Mouse (Mus musculus): ENCODE measurements at regions not wholly inside any gene's neighbourhood (a gene's known extent, or its start where the extent isn't known, plus 50 kb on each side); places are given as distances from the start of the nearest gene placed in this dataset.

DNA sequence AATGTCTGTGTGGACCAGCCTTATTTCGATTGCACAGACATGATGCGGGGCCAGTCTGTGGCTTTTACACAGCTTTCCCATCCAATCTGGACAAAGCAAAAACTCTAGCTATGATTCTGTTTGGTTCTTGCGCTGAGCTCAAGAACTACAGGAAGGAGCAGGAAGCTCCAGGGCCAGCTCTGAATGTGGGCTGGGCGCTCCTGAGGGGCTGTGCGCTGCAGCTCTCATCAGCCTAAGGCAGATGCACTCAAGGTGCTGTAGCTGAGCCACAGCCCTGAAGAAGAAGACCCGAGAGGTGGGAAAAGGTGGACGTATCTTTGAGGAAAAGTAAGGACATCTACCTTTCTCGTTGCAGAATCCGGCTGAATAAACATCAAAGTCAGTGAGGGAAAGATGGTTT is 278.2 kb upstream of the Nrsn1 start:
- no peak for DNase-seq (ENCODE audit: extremely low spot score in 1 of 2, low spot score in 2 of 2)
- intact Hi-C loops (cut with DNase I): no loop called here

DNA sequence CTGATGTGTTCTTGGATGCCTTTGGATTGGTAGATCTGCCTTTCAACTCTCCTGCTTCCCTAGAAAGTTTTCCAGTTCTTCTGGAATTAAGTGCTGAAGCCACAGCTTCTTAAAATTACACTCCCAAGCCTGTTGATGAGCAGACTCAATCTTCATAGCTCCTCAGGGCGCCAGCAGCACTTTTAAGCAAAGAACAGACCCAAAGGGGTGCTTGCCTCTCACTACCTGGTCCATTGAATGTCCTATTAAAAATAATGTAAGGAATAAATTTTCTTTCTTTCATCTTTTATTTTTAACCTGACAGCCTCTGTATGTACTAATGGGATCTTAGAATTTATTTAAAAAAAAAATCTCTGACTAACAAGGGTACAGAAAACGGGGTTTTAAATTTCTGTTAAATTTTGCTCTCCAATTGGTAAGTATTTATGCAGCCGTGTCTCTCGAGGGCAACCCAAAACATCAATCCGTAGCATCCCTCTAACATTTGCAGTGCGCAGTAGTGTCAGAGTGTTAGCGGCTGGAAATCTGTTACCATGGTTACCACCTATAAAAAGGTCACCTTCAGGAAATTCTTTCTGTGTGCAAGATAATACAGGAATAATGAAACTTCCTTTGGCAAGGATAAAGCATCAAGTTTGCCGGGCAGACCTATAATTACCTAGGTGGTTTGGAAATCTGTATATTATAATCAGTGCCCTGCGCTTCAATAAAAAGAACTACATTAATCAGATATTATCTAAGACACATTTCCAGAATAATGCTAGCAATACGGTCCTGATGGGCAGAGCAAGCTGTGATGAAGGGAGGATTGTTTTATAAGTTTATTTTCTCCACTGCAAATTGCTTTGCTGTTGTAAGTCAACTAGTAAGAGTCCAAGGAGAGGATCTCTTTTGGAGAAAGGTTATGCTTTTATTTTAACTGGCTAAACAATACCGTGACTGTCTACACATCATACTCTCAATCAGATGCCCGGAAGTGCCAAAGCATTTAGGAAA is 277.1 kb upstream of the Nrsn1 start:
- intact Hi-C loops (cut with DNase I): no loop called here
- DNase-seq (ENCODE audit: extremely low spot score in 1 of 2, low spot score in 2 of 2): no peak

DNA sequence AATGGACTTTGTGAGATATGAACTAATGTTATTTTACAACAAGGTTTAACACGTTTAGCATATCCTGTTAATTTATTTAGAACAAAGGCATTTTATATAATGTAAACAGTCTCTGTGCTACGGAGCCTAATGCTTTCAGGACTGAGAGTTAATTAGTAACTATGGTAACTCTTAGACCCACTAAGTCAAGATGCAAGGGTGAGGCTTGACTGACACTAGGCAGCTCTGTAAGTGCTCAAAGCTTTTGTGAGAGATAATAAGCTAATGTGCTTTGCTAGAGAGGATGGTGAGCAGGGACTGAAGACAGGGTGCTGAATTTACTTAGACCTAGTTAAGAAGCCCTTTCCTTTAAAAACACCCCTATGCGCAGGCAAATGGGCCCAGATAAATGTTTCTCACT is 253.8 kb upstream of the Nrsn1 start:
- intact Hi-C loops (cut with DNase I): loop anchor here (1.0 kb wide), 1 partner anchor 41 kb away; no protein-coding TSS in a partner anchor
- DNase-seq (ENCODE audit: extremely low spot score in 1 of 2, low spot score in 2 of 2): no peak

DNA sequence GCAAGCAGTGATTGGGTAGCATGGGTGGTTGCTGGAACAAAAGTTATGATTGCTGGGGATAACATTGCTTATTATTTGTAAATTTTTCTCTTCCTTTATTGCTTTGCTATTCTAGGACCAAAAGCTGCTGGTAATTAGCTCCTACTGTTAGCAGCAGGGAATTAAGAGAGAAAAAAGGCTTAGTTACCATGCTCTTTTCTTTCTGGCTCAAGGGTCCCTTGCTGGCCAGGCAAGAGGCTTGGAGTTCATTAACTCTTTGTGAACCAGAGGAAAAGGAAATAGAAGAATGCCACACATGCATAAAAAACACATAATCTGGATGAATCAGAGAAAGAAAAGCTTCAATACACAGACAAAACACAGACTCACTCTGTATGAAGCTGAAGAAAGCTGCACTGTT is 237.1 kb upstream of the Nrsn1 start:
- intact Hi-C loops (cut with DNase I): no loop called here

DNA sequence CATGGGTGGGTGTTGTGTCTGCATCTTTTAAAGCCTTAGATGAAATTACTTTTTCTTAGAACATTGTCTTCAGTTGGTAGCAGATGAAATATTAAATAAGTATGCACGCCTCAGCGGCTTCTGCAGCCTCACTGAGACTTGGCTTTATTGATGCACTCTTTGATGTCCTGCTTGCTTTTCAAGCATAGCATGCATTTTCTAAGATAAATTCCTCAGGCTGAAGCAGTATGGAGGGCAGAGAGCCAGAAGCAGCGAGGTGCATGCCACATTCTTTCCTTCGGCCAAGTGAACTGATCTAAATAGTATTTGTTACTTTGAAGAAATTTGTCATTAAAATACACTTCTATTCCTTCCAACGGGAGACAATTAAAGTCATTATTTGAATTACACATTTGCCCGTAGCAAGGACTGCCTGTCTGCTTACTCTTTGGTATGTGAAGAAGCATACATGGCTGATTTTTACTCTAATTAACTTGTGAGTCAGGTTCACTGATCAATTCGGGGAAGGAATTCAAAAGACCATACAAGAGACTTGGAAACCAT is 224.3 kb upstream of the Nrsn1 start:
- intact Hi-C loops (cut with DNase I): no loop called here
- DNase-seq (ENCODE audit: extremely low spot score in 1 of 2, low spot score in 2 of 2): no peak

More for the DNA sequence above, 237.1 kb upstream of the Nrsn1 start:
- no peak for DNase-seq (ENCODE audit: extremely low spot score in 1 of 2, low spot score in 2 of 2)

DNA sequence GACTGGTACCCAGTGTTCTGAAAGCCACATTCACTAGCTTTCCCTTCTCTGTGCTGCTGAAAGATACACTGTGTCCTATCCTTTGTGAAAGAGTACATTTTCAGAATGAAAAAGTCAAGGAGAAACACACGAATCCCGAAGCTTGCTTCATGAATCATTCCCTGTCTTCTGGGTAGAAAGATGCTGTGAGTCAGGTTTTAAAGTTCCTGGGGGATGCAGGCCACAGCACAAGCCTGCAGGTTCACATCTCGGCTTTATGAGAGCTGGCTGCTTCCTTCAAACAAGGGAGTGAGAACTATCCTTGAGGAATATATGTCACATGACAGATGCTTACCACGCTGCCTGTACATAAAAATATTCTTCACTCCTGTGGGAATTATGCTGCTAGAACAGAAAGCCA is 219.7 kb upstream of the Nrsn1 start:
- intact Hi-C loops (cut with DNase I): no loop called here
- DNase-seq (ENCODE audit: extremely low spot score in 1 of 2, low spot score in 2 of 2): peak in 1 of 2 experiments; percentile 8

DNA sequence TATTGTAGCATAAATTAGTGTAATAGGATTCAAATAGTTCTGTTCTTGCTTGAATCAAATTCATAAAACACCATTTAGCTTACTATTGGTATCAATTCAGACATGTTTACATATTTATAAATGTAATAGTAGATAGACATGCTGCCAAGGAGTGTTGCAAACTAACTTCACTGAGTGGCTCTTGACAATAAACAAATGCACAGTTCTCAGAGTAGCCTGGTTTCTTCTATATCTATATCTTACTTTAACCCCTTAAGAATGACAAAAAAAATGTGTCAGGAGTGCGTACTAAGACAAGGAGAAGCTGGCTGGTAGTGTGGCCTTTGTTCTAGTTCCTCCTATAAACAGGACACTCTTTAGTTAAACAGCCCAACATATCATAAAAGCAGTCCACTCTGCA is 213.0 kb upstream of the Nrsn1 start:
- no peak for DNase-seq (ENCODE audit: extremely low spot score in 1 of 2, low spot score in 2 of 2)
- intact Hi-C loops (cut with DNase I): loop anchor here (1.0 kb wide), 1 partner anchor 41 kb away; no protein-coding TSS in a partner anchor

DNA sequence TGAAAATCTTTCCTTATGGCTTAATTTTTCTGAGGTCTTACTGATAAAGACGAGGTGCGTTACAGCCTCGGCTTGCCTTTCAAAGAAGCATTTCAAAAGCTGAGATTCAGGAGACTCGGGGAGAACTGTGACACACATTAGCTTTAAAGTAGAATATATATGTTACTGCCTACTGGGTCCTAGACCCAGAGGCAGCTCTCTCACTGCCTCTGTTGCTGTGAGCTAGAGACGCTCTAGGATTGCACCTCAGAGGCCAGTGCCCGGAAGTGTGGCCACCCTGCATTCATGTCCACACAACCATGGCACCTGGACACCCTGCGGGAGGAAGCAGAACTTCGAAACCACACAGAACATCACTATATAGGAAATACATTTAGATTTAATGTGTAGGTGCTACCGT is 181.6 kb upstream of the Nrsn1 start:
- no peak for DNase-seq (ENCODE audit: extremely low spot score in 1 of 2, low spot score in 2 of 2)
- intact Hi-C loops (cut with DNase I): no loop called here

DNA sequence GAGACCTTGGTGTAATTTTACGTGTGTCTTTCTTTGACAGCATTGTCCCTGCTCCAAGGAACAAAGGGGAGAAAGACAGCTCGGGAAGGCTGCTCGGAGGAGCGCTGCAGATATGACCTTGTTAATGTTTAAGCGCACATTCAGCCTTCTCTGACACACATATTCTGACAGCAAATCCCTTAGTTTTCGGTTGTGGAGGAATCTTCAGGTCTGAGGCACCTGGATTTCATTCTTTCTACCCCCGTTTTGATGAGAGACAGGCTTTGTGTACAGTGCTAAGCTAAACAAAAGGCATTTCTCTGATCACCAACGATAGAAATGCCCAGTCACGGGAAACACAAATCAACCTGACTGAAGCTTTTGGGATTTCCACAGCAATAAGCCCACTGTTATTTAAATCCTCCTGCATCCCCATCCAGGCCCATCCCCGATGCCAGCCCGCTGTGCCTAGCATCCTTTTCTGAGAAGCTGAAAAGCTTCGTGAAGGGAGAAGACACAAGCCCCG is 181.1 kb upstream of the Nrsn1 start:
- no peak for DNase-seq (ENCODE audit: extremely low spot score in 1 of 2, low spot score in 2 of 2)
- intact Hi-C loops (cut with DNase I): no loop called here

DNA sequence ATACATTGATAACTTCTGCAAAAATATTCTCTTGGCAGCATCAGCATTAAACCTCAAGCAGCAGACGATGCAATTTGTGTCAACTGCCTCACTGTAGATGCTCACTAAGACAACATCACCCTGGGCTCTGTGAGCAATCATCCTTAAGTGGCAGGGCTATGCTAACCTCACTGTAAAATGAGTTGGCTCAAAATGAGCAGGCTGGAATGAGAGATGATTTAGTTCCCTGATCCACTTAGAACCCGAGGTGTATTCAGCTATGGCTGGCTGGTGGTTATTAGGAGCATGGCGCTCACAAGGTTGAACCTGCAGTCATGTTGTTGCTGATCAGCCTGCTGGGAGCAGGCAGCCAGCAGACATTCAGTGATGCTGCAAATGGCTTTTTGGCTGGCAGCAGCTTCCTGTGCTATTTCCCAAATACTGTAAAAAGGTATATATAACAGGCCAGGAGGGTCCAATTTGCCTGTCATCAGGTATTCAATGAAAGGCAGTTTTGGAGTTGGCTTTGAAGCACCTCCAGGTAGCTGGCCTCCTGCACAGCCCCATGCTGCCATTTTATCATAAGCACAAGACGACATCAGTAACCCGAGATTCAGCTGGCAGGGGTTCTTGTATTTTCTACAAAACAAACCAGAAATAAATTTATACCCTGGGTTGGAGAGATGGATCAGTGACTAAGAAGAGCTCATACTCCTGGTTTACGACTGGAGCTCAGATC is 159.6 kb upstream of the Nrsn1 start:
- intact Hi-C loops (cut with DNase I): no loop called here

DNA sequence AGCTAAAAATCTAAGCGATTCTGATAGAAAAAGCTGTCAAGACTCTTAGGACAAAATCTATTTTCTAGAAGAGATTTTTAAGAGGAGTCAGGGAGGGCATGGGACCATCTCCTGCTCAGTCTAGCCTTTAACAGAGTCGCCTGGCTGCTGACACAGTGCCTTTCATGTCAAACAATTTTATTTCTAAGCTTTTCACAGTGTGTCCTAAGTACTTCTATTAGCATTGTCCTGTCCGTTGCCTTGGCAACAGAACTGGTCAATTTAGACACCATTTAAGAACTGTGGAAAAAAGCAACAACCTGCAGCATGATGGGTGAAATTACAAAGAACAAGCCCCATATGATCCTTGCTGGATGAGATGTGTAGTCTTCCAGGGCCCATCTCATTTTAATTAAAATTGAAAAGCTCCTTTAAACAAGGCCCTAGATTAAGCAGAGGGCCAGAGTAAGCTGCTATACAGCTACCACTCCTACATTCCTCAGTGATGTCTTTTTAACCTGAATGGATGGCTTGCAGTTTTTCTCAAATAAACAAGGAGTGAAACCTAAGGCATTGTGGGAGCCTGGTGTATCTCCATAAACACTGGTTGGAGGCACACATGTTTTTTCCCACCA is 133.0 kb upstream of the Nrsn1 start:
- intact Hi-C loops (cut with DNase I): no loop called here
- DNase-seq (ENCODE audit: extremely low spot score in 1 of 2, low spot score in 2 of 2): no peak

More for the DNA sequence above, 159.6 kb upstream of the Nrsn1 start:
- no peak for DNase-seq (ENCODE audit: extremely low spot score in 1 of 2, low spot score in 2 of 2)

DNA sequence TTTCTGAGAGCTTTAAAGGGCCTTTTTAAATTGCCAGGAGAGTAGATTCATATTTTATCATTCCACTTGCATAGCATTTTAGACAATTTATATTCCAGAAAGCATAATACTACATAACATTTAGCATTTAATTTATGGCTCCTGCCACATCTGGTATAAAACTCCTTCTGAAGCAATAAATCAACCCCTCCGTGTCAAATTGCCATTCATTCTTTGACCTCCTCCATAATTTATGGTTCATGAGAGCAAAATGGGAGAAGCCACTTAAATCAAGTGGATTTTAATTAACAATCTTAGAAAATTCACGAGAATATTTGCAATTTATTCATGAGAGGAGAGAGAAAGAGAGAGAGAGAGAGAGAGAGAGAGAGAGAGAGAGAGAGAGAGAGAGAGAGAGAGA is 132.4 kb upstream of the Nrsn1 start:
- intact Hi-C loops (cut with DNase I): no loop called here
- no peak for DNase-seq (ENCODE audit: extremely low spot score in 1 of 2, low spot score in 2 of 2)

DNA sequence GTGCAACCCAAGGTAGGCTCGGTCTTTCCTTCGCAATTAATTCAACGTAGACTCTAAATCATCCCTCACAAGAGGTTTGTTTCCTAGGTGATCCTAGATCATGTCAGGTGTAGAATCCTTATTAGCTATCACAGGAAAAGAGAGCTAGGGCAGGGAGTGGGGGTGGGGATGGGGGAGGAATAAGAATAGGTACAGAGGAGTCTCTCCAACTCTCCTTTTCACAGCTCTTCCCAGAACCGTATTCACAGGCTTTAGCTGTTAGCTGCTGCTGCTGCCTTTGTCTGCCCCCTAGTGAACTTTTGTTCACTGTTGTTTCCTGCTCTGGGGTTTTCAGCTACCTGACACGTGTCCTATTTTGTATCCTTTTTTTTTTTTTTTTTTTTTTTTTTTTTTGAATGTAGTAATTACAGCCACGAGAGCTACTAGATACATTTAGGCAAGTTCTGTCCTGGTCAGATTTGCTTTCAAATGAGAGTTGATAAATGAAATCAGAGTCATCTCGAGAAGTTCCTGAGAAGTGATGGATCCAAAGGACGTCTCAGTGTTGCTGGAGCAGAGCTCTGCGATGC is 131.7 kb upstream of the Nrsn1 start:
- intact Hi-C loops (cut with DNase I): no loop called here
- no peak for DNase-seq (ENCODE audit: extremely low spot score in 1 of 2, low spot score in 2 of 2)

DNA sequence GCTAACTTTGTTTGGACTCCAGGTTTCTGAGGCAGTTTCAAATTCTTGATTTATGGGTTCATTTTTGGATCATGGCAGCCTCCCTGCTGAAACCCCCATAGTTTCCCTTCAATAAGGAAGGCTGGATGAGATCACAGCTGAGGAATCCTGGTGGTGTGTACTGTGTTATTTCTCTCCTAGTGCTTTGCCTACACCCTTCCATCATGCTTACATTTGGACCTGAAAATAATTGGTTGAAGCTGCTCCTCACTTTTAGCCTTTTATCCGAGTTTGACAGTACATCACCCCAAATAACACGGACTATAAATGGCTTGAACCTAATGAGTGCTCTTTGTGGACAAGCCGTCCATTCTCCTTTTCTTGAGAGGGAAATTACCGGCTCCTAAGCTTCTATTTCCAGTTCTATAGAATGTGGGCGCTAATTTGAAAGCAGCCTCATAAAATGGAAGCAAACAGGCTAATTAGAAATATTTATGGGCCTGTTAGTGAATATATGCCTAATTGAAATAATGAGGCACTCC is 122.5 kb upstream of the Nrsn1 start:
- DNase-seq (ENCODE audit: extremely low spot score in 1 of 2, low spot score in 2 of 2): no peak
- intact Hi-C loops (cut with DNase I): no loop called here

DNA sequence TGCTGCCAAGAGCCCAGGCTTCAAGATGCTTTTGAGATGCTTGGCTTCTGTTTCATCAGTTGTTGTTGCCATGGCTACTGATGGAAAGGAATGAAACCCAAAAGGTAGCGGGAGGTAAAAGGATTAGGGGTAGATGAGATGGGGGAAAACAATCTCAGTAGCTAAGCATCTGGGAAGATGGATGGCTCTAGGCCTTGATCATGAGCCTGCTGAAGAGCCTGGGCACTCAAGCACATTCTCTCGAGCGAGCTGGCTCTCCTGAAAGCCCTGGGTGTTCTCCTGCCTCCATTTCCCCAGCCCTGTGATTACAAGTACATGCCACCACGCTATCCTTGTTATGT is 92.3 kb upstream of the Nrsn1 start:
- intact Hi-C loops (cut with DNase I): no loop called here

DNA sequence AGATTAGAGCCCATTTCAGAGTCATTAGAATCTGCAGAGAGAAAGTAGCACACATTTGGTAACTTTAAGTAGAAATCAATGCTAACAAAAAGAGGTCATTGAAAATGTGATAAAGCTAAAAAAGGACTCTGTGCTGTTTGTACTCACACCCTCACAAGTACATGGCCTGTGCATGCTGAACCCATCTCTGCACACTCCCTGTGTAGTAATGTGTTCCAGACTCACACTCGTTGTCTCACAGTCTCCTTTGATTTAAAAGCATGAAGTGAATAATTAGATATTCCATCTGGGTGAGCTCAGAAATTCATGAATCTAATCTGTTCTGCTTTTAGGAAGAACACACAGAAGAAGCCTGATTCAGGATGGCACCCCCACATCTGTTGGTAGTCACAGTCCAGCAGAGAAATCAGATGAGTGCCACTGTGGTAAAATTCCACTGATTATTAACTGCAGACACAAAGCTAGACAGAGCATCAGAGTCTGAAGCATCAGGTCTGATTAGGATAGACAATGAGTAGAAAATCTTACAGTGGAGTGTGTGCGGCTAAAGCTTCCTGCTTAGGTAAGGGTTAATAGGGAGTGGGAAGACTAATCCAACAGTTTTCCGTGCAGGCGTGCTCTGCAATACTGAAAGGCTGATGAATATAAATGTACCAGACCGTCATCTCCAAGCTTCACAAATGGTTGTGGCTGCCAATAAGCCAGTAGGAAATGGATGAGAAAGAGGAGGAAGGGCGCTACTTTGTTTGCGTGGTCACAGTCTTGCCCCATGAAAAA is 91.7 kb upstream of the Nrsn1 start:
- intact Hi-C loops (cut with DNase I): no loop called here

More for the DNA sequence above, 92.3 kb upstream of the Nrsn1 start:
- no peak for DNase-seq (ENCODE audit: extremely low spot score in 1 of 2, low spot score in 2 of 2)

DNA sequence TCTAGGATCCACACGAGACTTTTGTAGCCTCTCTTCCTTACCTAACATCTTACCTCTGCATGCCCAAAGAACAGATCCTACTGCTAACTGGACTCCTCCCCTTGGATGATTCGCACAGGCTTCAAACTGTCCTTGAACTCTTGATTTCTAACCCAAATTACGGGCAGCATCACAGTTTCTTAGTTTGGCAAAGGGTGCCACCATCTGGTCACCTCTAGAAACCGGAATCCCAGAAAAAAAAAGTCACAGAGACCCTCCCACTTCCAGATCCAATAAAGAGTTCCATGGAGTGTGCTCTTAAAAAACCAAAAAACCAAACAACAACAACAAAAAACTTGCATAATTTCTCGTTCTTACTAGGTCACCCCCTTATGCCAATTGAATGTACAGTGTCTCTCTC is 77.3 kb upstream of the Nrsn1 start:
- intact Hi-C loops (cut with DNase I): no loop called here
- no peak for DNase-seq (ENCODE audit: extremely low spot score in 1 of 2, low spot score in 2 of 2)

More for the DNA sequence above, 91.7 kb upstream of the Nrsn1 start:
- DNase-seq (ENCODE audit: extremely low spot score in 1 of 2, low spot score in 2 of 2): peak in 1 of 2 experiments; percentile 44

DNA sequence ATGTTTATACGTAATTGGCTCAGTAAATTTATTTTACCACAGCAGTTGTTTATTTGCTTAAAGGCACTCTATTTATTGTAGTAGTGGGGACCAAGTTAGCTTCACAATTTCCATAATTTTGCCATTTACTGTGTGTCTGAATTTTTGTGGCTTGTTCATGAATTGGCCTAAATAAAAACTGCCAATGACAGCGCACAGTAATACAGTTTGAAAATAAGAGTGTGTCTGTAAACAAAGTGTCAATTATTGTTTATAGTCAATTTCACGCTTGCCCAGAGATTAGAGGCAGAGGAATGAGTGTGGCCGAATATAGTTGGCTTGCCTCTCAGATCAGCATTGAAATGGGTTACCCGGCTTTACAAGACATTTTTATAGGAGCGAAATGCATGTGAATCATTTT is 73.0 kb upstream of the Nrsn1 start:
- no peak for DNase-seq (ENCODE audit: extremely low spot score in 1 of 2, low spot score in 2 of 2)

More for the DNA sequence above, 73.0 kb upstream of the Nrsn1 start:
- intact Hi-C loops (cut with DNase I): no loop called here
